Mouse (Mus musculus) embryonic facial prominence, embryonic 11.5 days (tissue): ENCODE data around the gene Atl1. TPM values are rescaled to one million over a fixed set of nuclear protein-coding genes. Genes with fewer than 3 reads are reported as not detected.

ENCODE experiments used
- ATAC-seq: fragments of 200-750 bp; cut with Nextera tagmentation; replicated peaks from 2 replicates; pipeline ENCODE4 v1.8.0; 2017; ENCODE audit warnings: low read depth; ENCODE audit not compliant: insufficient number of reproducible peaks, low FRiP score, low TSS enrichment
- DNase-seq: peaks from one replicate; pipeline ENCODE4 v3.0.0-alpha.2; 2015; ENCODE audit warnings: low spot score
- H3K27ac ChIP-seq: fragments of 300-500 bp; sonication (generic); replicated peaks from 2 replicates; pipeline ENCODE4 v1.5.1; 2014; ENCODE audit warnings: mild to moderate bottlenecking, low read depth, low read length, control low read depth
- H3K27me3 ChIP-seq: fragments of 300-500 bp; sonication (generic); 2 replicates; pipeline ENCODE4 v1.6.1; 2014; ENCODE audit warnings: mild to moderate bottlenecking, low read length, moderate library complexity, mixed read lengths; ENCODE audit not compliant: control insufficient read depth, insufficient read depth
- H3K36me3 ChIP-seq: fragments of 300-500 bp; sonication (generic); replicated peaks from 2 replicates; pipeline ENCODE4 v1.6.1; 2014; ENCODE audit warnings: low read depth, mild to moderate bottlenecking, low read length, moderate library complexity, mixed read lengths; ENCODE audit not compliant: control insufficient read depth, insufficient read depth
- H3K4me1 ChIP-seq: fragments of 300-500 bp; sonication (generic); 2 replicates; pipeline ENCODE4 v1.6.1; 2014; ENCODE audit warnings: low read length, mixed read lengths; ENCODE audit not compliant: control insufficient read depth, insufficient read depth
- H3K4me2 ChIP-seq: fragments of 300-500 bp; sonication (generic); 2 replicates; pipeline ENCODE4 v1.6.1; 2014; ENCODE audit warnings: low read depth, mild to moderate bottlenecking, control low read depth, low read length, moderate library complexity
- H3K4me3 ChIP-seq: fragments of 300-500 bp; sonication (generic); 2 replicates; pipeline ENCODE4 v1.5.1; 2014; ENCODE audit warnings: low read depth, low read length, control low read depth
- H3K9ac ChIP-seq: fragments of 300-500 bp; sonication (generic); replicated peaks from 2 replicates; pipeline ENCODE4 v1.6.1; 2014; ENCODE audit warnings: mild to moderate bottlenecking, control low read depth, low read length
- H3K9me3 ChIP-seq: fragments of 300-500 bp; sonication (generic); replicated peaks from 2 replicates; pipeline ENCODE4 v1.6.1; 2016; ENCODE audit warnings: mild to moderate bottlenecking, low read length, inconsistent platforms, mixed read lengths; ENCODE audit not compliant: control insufficient read depth
- WGBS: fragments of 180-500 bp; shearing (Covaris S2); extraction: QIAGEN DNeasy Blood & Tissue Kit; methylation state at CpG from one replicate; pipeline ENCODE4 v1.1.7; 2014; 5-methylcytosine and 5-hydroxymethylcytosine counted together
- polyA plus RNA-seq: library from polyadenylated mRNA; unstranded; fragments of >200 nt; fragmentation: Nextera tagmentation; extraction: Ambion mirVana; gene quantifications from 2 replicates; pipeline ENCODE4 v1.2.1, GENCODE M21; 2014

Gene Atl1
- polyA plus RNA-seq, 1 experiment from 2014 or later: 13.3 TPM

- H3K27ac ChIP-seq: no peak overlapping the region
- ATAC-seq: no peak
- no peak overlapping the region for H3K4me2 ChIP-seq
- H3K9me3 ChIP-seq: no peaks in the 10 kb centered on the region
- H3K4me3 ChIP-seq: no peak overlapping the region
- no peak overlapping the region for H3K9ac ChIP-seq
- WGBS: 96% methylated on average over 5 of the region's 5 CpGs
- H3K36me3 ChIP-seq: no peaks in the 10 kb centered on the region
- DNase-seq: no peak
- H3K4me1 ChIP-seq: no peaks in the 10 kb centered on the region
- H3K27me3 ChIP-seq: no peaks in the 10 kb centered on the region
Measured at GRCm38 (mm10) chr12:69871632-69872031, 20.8 kb upstream of the Atl1 start.

- Histone ChIP-seq H3K36me3 (no peaks in the 10 kb centered on the region), H3K27ac (no peak overlapping the region), H3K27me3 (no peaks in the 10 kb centered on the region), H3K9ac (no peak overlapping the region), H3K4me1 (peaks cover 2% of the 10 kb centered on the region; the same call in 1 of the 2 replicates), H3K4me2 (no peak overlapping the region), H3K4me3 (no peak overlapping the region), H3K9me3 (no peaks in the 10 kb centered on the region)
- no peak for ATAC-seq
- no peak for DNase-seq
- WGBS: 86% methylated on average over 9 of the region's 9 CpGs
Measured at GRCm38 (mm10) chr12:69877842-69878363, 14.5 kb upstream of the Atl1 start.

GRCm38 (mm10) chr12:69879172-69879665 lies 13.2 kb upstream of the Atl1 start:
- Histone ChIP-seq H3K4me2 (no peak overlapping the region), H3K27ac (no peak overlapping the region), H3K4me1 (peaks cover 2% of the 10 kb centered on the region; the same call in 1 of the 2 replicates), H3K9me3 (no peaks in the 10 kb centered on the region), H3K27me3 (no peaks in the 10 kb centered on the region), H3K4me3 (no peak overlapping the region), H3K9ac (no peak overlapping the region), H3K36me3 (no peaks in the 10 kb centered on the region)
- ATAC-seq (peak; percentile 56; the same call in 1 of the 2 replicates), DNase-seq (peak; percentile 59)
- 12% methylated on average over 4 of the region's 4 CpGs for WGBS

GRCm38 (mm10) chr12:69879739-69880138 lies 12.7 kb upstream of the Atl1 start:
- Histone ChIP-seq H3K4me2 (no peak overlapping the region), H3K36me3 (no peaks in the 10 kb centered on the region), H3K9me3 (no peaks in the 10 kb centered on the region), H3K27ac (no peak overlapping the region), H3K4me3 (no peak overlapping the region), H3K4me1 (peaks cover 2% of the 10 kb centered on the region; the same call in 1 of the 2 replicates), H3K27me3 (no peaks in the 10 kb centered on the region), H3K9ac (no peak overlapping the region)
- ATAC-seq: no peak
- 17% methylated on average over 6 of the region's 6 CpGs for WGBS
- no peak for DNase-seq

GRCm38 (mm10) chr12:69881198-69881905 lies 11.1 kb upstream of the Atl1 start:
- no peak overlapping the region for H3K27ac ChIP-seq
- H3K4me2 ChIP-seq: no peak overlapping the region
- WGBS: 39% methylated on average over 10 of the region's 10 CpGs
- 0 out of 2 replicates have a peak, but pooled peaks have one; percentile 27 for ATAC-seq
- H3K36me3 ChIP-seq: no peaks in the 10 kb centered on the region
- peaks cover 2% of the 10 kb centered on the region; the same call in 1 of the 2 replicates for H3K4me1 ChIP-seq
- DNase-seq: no peak
- no peaks in the 10 kb centered on the region for H3K9me3 ChIP-seq
- H3K4me3 ChIP-seq: no peak overlapping the region
- H3K27me3 ChIP-seq: no peaks in the 10 kb centered on the region
- H3K9ac ChIP-seq: no peak overlapping the region

- Histone ChIP-seq H3K27ac (no peak overlapping the region), H3K9ac (no peak overlapping the region), H3K4me1 (peaks cover 2% of the 10 kb centered on the region; the same call in 1 of the 2 replicates), H3K4me3 (no peak overlapping the region), H3K9me3 (no peaks in the 10 kb centered on the region), H3K27me3 (no peaks in the 10 kb centered on the region), H3K36me3 (no peaks in the 10 kb centered on the region), H3K4me2 (no peak overlapping the region)
- WGBS: 94% methylated on average over 5 of the region's 5 CpGs
- ATAC-seq (no peak), DNase-seq (no peak)
Measured at GRCm38 (mm10) chr12:69884053-69884452, 8.4 kb upstream of the Atl1 start.

GRCm38 (mm10) chr12:69885170-69885923 lies 7.1 kb upstream of the Atl1 start:
- Histone ChIP-seq H3K4me1 (peaks cover 2% of the 10 kb centered on the region; the same call in 1 of the 2 replicates), H3K27me3 (no peaks in the 10 kb centered on the region), H3K9ac (no peak overlapping the region), H3K9me3 (no peaks in the 10 kb centered on the region), H3K36me3 (no peaks in the 10 kb centered on the region), H3K4me3 (no peak overlapping the region), H3K4me2 (no peak overlapping the region), H3K27ac (no peak overlapping the region)
- 91% methylated on average over 5 of the region's 5 CpGs for WGBS
- no peak for ATAC-seq
- DNase-seq: no peak
